Mouse (Mus musculus) heart, adult 18-20 months (tissue): ENCODE measurements around the gene Pmpca. TPM values are rescaled to one million over a fixed set of nuclear protein-coding genes. Genes with fewer than 3 reads are reported as not detected.

ENCODE experiments used
- DNase-seq, 2 experiments: peaks; one replicate each; pipeline ENCODE4 v3.0.0; 2021 to 2022; ENCODE audit warnings: mixed read lengths in 1 of 2
- total RNA-seq, 2 experiments: library from RNA; stranded (reverse); gene quantifications; 2 replicates each; pipeline ENCODE4 v1.2.3; 2021

Gene Pmpca
- total RNA-seq, 2 experiments from 2014 or later = 152 to 153 TPM

DNA sequence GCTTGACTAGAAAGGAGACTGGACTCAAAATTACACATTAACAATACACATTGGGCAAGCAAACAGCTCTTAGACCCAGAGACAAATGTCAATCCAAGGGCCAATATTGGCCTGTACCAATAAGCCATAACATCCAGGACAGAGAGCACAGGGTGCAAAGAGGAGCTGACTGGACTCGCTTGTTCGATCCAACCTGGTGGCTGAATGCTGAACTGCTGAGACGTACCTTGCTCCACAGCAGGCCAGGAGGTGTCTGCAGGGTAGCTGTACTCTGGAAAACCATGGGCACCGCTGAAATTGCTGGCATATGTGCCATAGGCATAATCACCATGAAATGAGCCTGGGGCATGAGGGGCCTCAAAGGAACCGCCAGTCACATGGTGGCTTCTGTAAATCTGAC, 40.7 kb downstream of the Pmpca start:
- no peak for DNase-seq

DNA sequence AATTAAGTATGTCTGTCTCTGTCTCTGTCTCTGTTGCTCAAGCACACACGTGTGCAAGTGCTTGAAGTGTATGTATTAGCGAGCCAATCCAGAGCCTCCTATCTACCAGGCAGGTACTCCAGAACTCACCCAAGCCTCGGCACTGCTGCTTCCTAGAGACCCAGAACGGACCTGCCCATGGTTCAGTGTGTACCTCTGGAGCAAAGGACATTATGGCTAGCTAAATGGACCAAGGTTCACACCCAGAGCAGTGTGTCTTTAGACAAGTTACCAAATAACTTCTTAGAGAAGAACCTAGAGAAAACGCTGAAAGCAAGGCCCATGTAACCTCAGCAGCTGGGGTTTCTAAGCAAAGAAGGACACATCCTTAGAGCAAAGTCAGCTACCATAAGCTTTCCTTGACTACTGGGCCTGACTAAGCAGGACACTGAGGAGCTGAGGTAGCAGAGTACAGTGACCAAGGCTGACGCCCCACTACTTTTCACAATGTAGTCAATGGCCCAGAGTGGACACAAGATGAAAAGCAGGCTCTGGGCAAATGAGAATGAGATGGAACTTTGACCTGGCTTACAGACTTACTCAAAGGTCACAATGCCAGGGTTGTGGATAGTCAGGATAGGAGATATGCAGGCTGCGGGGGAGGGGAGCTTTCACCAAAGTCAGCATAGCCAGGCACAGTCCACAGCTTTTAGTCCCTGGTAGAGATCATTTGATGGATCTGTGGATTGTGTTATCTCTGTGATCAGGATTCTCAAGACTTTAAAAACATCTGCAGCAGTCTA, 45.8 kb downstream of the Pmpca start:
- DNase-seq = no peak

DNA sequence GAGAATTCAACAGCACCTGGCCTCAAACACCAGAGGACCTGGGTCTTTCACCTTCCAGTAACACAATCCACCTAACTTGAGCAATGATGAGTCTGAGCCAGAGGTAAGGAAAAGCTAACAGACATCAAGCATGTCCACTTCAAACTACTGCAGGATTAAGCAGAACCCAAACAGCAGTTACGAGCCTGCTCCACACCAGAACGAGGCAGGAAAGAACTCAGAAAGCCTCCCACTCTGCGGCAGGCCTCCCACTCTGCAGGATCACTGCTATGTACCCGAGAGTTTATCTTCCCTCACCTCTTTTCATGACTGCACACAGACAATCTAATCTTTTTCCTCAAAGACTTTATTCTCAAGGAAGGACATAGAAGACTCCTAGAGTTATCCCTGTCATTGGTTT, 48.1 kb downstream of the Pmpca start:
- no peak for DNase-seq

DNA sequence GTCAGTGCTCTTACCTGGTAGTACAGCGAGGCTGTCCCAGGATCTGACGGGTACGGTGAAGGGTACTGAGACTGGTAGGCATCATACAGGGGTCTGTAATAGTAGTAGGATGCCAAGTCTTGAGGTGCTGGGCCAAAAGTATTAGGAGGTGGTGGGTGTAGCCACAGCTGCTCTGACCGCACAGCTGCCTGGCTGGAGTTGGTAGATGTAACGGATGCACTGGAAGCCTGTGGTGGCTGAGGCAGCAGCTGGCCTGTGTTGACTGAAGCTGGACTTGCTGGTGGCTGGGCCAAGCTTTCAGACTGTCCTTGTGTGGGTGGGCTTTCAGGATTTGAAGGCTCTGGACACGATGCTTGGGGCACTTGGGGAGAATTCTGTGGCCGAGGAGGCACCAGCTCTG, 49.2 kb downstream of the Pmpca start:
- no peak for DNase-seq

DNA sequence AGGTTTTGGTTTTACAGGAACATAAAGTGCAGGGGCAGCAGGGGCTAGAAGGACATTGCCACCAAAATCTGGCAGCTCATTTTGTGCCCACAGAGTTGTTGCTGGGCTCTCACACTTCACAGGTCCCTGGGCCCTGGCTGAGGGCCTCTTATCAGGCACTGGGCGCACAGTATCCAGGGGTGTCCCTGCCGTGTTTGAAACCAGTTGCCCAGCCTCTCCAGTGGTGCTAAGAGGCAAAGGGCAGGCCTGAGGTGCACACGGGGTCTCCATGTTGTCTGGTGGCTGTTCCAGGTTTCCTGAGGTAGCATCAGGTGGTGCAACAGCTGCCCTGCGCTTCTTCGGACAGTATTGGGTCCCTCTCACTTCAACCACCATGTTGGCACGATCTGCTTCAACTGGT, 50.5 kb downstream of the Pmpca start:
- no peak for DNase-seq

DNA sequence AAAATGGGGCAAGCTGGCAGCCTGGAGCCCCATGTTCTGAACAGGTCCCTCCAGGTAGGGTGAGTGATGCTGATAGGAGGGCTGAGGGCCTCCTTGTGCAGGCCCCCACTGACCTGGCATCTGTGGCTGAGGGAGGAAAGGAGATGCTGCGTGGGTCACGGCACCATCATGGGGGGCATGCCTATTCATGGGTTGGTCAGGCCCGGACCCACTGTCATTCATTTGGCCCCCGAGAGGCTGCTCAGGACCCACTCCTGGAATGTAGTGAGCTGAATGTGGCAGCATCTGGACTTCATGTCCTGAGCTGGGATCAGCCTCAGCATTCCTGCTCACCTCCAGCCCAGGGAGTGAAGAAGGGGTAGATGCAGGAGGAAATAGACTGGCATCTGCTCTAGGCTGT, 52.1 kb downstream of the Pmpca start:
- DNase-seq = no peak

DNA sequence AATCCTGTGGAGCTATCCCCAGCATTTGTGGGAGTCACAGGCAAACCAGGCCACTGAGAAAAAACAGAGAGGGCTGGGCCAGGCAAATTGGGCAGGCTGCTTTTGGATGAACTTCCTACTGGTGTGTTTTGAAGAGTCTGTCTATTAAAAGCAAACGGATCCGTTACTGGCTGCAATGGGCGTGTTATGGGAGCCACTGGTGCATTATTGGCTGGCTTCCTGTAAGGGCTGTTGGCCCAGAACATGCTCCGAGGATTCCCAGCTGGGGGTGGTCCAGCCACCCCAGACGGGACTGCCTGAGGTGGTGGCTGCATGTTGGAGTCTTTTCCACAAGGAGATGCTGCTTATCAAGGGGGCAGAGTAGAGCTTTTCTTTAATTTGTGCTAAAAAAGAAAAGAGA, 52.5 kb downstream of the Pmpca start:
- peak; percentile 50 to 53 for DNase-seq

DNA sequence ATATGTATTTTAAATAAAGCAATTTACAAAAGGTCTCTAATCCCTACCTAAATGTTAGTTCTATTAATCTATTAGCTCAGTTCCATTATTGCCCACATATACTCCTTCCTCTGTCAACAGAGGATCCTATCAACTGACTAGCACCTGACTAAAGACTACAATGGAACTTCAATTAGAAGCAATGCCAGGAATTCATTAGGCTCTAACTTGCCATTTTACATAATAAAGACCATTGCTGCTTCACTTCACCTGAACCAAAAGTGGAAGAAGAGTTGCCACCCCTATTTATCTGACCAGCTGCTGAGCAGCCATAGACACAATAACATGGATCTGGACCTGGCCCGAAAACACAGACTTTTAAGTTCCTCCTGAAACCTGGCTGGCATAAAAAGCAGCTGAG, 53.7 kb downstream of the Pmpca start:
- no peak for DNase-seq

DNA sequence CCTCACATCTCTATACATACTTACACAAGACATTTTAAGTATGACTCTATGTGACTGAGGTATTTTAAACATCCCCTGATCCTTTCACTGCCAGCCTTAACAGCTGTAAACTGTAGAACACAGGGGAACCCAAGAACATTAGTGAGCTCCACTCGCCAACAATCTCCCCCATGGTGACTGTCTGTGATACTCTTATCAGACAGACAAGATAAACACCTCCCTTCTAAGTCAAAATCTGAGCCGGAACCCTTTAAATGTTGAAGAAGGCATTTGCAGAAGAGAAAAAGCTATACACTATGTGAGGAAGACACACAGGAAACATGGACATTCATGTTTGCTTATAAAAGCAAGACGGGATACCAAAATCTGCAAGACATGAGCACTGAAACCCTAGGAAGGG, 54.7 kb downstream of the Pmpca start:
- DNase-seq = no peak

DNA sequence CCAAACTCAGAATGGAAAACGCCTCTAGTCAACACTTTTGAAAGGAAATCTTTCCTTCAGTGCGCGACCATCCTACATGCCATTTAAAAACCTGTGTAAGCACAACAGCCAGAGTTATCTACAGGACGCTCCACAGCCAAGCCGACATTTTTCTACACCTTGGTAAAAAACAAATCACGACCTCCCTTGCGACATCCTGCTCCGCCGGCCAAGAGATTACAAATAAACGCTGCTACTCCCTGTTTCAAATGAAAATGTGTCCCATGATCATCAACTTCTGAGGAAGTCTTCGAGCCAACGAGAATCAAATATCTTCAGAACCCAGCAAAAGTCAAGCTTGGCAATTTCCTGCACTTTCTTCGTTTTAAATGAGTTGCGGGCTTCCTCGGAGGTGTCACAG, 55.2 kb downstream of the Pmpca start:
- no peak for DNase-seq

DNA sequence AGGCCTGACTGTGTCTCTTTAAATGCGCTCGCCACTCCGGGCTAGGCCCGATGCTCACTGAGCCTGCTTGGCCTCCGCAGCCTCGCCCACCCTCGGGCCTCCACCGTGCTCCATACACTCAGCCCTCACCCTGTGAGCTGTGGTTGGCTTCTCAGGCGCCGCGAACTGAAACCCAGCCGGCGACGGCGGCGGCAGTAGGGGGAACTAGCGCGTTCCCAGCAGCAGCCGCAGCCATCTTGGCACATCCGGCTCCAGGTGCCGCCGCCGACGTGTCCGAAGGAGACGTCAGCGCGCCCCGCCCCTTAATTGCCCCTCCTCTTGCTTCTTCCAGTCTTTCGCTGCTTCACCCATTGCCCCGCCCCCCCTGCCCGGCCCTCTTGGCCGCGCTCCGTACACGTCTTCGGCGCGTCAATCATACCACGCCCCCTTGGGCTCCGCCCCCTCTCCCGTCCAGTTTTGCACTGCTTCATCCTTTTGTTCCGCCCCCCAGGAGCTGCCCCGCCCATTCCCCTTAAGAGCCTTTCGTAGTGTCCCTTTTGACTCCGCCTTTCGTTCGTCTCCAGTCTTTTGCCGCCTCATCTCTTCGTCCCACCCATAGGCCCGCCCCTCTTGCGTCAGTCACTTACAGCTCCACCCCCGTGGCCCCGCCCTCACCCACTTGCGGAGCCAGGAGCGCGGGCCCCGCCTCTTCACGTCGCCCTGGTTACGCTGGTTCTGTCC, 56.0 kb downstream of the Pmpca start, which contains the start of gene Sec16a:
Gene Sec16a, minus strand, starts transcription at position 271 of the 720 bp plus-strand sequence.
- peak; percentile 100 for DNase-seq

DNA sequence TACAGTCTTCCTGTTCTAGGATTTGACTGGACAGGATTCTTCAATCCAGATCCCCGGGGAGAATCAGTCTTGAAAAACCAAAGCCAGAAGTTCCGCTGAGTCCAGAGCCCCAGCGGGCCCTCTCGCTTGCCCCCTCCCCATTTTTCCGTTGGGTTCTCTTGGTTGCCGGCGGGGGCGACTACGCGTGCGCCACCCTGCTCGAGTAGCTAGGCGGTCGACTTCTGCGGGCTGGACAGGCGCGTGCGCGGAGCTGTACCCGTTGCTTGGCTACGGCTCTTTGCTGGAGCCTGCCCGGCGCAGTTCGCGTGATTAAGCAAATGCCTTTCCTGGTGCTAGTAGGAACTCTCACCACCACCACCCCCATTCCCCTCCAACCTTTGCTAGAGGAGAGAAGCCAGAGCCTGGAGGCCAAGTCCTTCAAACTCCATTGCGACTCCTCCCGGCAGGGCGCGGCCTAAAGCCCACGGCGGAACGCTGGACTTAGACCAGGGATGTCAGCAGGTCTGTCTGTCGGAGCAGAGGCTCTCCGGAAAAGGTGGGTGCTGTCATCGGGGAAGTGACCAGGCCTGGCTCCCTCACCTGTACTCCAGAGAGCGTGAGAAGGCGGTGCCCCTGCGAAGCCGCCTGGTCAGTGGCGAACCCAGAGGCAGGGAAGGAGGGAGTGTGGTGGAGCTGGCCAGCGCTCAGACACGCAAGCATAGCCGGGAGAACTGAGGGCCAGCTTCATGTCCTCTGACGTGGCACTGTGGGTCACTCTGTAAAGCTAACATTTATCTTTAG, 56.7 kb downstream of the Pmpca start:
- peak in 1 of 2 experiments; percentile 96 for DNase-seq

DNA sequence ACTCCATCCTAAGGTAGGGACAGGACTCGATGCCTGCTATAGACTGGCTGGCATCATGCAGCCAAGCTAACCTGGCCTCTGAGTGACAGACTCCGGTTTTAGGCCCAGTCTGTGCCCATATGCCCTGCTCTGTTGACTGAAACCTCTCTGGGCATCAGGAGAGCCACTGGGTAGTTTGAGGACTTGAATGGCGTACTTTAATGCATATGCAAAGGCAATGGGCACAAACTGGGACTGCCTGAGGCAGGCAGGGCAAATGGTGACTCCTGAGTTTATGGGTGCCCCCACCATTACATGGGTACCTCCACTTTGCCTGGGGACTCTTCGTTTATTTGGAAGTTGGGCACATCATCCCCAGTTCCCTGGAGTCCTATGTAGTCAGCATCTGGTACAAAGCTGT, 57.5 kb downstream of the Pmpca start:
- no peak for DNase-seq

Other genes starting within 250 kb of the Pmpca start
- not detected for gene Lhx3, start 181.1 kb upstream of the Pmpca start, total RNA-seq
- 10 to 100 TPM; 13.8 TPM for gene Qsox2, start 151.8 kb upstream of the Pmpca start, total RNA-seq
- under 1 TPM; 0.05 to 0.13 TPM for gene Ccdc187, start 94.8 kb upstream of the Pmpca start, total RNA-seq
- gene Gpsm1, start 73.8 kb upstream of the Pmpca start, total RNA-seq = 100 to 1,000 TPM; 175 to 238 TPM
- 10 to 100 TPM; 24.5 to 25.3 TPM for gene Dnlz, start 37.2 kb upstream of the Pmpca start, total RNA-seq
- gene Card9, start 28.4 kb upstream of the Pmpca start, total RNA-seq = 1 to 10 TPM in 1 of 2 experiments, under 1 TPM in 1; 0.89 to 1.1 TPM
- gene Snapc4, start 8.7 kb upstream of the Pmpca start, total RNA-seq = 1 to 10 TPM; 5.8 to 5.9 TPM
- gene Entr1, start within 50 bp of the Pmpca start, total RNA-seq = 10 to 100 TPM; 44.9 to 45.2 TPM
- 10 to 100 TPM; 15.6 to 16.3 TPM for gene Inpp5e, start 19.9 kb downstream of the Pmpca start, total RNA-seq
- 10 to 100 TPM; 38.9 to 39.2 TPM for gene Sec16a, start 55.9 kb downstream of the Pmpca start, total RNA-seq
- gene Notch1, start 127.3 kb downstream of the Pmpca start, total RNA-seq = 10 to 100 TPM; 29.8 to 30.5 TPM
- 10 to 100 TPM; 94.2 to 94.8 TPM for gene Egfl7, start 190.7 kb downstream of the Pmpca start, total RNA-seq
- not detected for gene Gm20532, start 197.3 kb downstream of the Pmpca start, total RNA-seq
- gene Agpat2, start 215.1 kb downstream of the Pmpca start, total RNA-seq = 10 to 100 TPM; 53.9 to 88.6 TPM
- 10 to 100 TPM; 22.0 to 22.2 TPM for gene Fam69b, start 239.1 kb downstream of the Pmpca start, total RNA-seq